Comparison of ENCODE assay signal across 16 mouse cellular contexts in the genomic region with DNA sequence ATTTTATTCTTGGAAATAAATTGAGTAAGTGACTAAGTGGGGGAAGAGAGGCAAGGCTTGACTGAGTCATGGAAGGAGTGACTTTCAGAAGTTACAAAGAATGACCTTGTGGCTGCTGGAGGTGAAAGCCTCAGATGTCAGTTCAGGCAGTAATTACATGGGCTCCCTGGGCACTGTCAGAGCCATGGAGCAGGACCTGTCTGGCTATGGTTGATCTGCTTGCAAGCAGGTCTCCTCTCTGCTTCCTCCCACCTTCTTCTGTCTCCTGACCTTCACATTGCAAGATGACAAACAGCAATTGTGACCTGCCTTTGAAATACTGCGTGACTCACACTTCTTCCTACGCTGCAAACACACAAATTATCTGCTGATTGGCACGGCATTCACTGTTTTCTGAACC.
A peak's percentile ranks its signal among the peaks of the same experiment; 100 is the strongest.
DNase-seq lines count a peak whose midpoint lies in the region; ATAC-seq and TF ChIP-seq lines count a peak whose summit lies in the region.
"Had no signal": no experiment of that assay in that cellular context is flagged by ENCODE, and none has a peak within 500 bp of the region (broad histone marks: within the 10 kb centered on the region; RNA-seq: fewer than 3 reads in every experiment).

No protein-coding gene starts in this region.

- no peaks in the 10 kb centered on the region for H3K36me3 ChIP-seq in splenic B cell, adult 2 months (ENCODE audit: control insufficient read depth, insufficient read depth, low read length, poor library complexity, severe bottlenecking)
- H3K36me3 ChIP-seq in stomach, postnatal 0 days (ENCODE audit: control insufficient read depth, insufficient read depth, low read length), result no peaks in the 10 kb centered on the region
- H3K36me3 ChIP-seq: intestine, embryonic 15.5 days had no signal

- TF ChIP-seq CTCF in layer of hippocampus, adult 2 months (conservative IDR thresholded peaks at IDR 0.05), result no peak
- TF ChIP-seq CTCF in gastrocnemius, adult 2 months (IDR thresholded peaks at IDR 0.05), result no peak
- TF ChIP-seq CTCF in stomach, postnatal 0 days (IDR thresholded peaks at IDR 0.05; ENCODE audit: low read depth), result no peak

- no peaks in the 10 kb centered on the region for H3K4me1 ChIP-seq in stomach, postnatal 0 days (replicated peaks; ENCODE audit: control insufficient read depth, insufficient read depth)
- H3K4me1 ChIP-seq: intestine, embryonic 15.5 days had no signal

- H3K4me2 ChIP-seq in stomach, postnatal 0 days (replicated peaks; ENCODE audit: low read depth), result no peak overlapping the region
- H3K4me2 ChIP-seq: intestine, embryonic 15.5 days had no signal

- no peak overlapping the region for H3K4me3 ChIP-seq in layer of hippocampus, adult 2 months
- no peak overlapping the region for H3K4me3 ChIP-seq in gastrocnemius, adult 2 months
- no peak overlapping the region for H3K4me3 ChIP-seq in stomach, postnatal 0 days (ENCODE audit: low read depth, low read length)
- H3K4me3 ChIP-seq: intestine, embryonic 15.5 days had no signal

- ATAC-seq in stomach, postnatal 0 days (ENCODE audit: low FRiP score, low TSS enrichment), result no peak
- ATAC-seq: intestine, embryonic 15.5 days; lung, postnatal 0 days had no signal

- H3K27me3 ChIP-seq in splenic B cell, adult 2 months (ENCODE audit: control insufficient read depth, insufficient read depth, low read length, poor library complexity, severe bottlenecking), result no peaks in the 10 kb centered on the region
- H3K27me3 ChIP-seq in stomach, postnatal 0 days (ENCODE audit: control insufficient read depth, insufficient read depth, low read length), result no peaks in the 10 kb centered on the region

- H3K9me3 ChIP-seq in stomach, postnatal 0 days (ENCODE audit: control insufficient read depth, low read length), result no peaks in the 10 kb centered on the region
- H3K9me3 ChIP-seq: intestine, embryonic 15.5 days had no signal

- no peak overlapping the region for H3K9ac ChIP-seq in stomach, postnatal 0 days (ENCODE audit: low read length)
- H3K9ac ChIP-seq: intestine, embryonic 15.5 days; liver, embryonic 14.5 days had no signal

- H3K27ac ChIP-seq in layer of hippocampus, adult 2 months, result peak overlapping the region; percentile 68
- H3K27ac ChIP-seq in gastrocnemius, adult 2 months, result no peak overlapping the region
- no peak overlapping the region for H3K27ac ChIP-seq in stomach, postnatal 0 days (replicated peaks)
- H3K27ac ChIP-seq: intestine, embryonic 15.5 days; liver, embryonic 14.5 days had no signal

- 46% methylated on average over 3 of the region's 3 CpGs for WGBS in stomach, postnatal 0 days

- no peak for TF ChIP-seq EP300 in stomach, postnatal 0 days (optimal IDR thresholded peaks at IDR 0.05)

- intact Hi-C loops in gastrocnemius, adult 2 months (cut with DNase I), result loop anchor here (10.0 kb wide), 1 partner anchor 435 kb away; no protein-coding TSS in a partner anchor

- DNase-seq in adrenal gland, adult (ENCODE audit: inconsistent age in 2 of 2, low spot score in 1 of 2), result peak; percentile 75 to 94
- DNase-seq in adrenal gland, postnatal 25 days, result no peak
- no peak for DNase-seq in layer of hippocampus, adult 2 months (ENCODE audit: low spot score in 2 of 2)
- no peak for DNase-seq in layer of hippocampus, adult 9-11 months
- peak; percentile 79 for DNase-seq in brain, adult 2 months (ENCODE audit: low read depth, low spot score)
- DNase-seq in splenic B cell, adult 2 months (ENCODE audit: low read depth, low spot score), result peak; percentile 11
- no peak for DNase-seq in gastrocnemius, adult 2 months
- DNase-seq in stomach, postnatal 0 days (ENCODE audit: low spot score), result no peak
- DNase-seq: B cell, adult 2 months; cerebellum, adult 9-11 months; embryo, embryonic 11 days; right cerebral cortex, adult 18-20 months; thymus, postnatal 36 days had no signal

Comparison
In these comparisons a context has a peak if more than half of its experiments do, and no peak if none do; other contexts are left out.
1. DNase-seq: peak in adrenal gland, adult (2 of 2), brain, adult 2 months (single experiment) and splenic B cell, adult 2 months (single experiment); none in adrenal gland, postnatal 25 days (single experiment), layer of hippocampus, adult 2 months (0 of 2), layer of hippocampus, adult 9-11 months (single experiment), gastrocnemius, adult 2 months (single experiment) and stomach, postnatal 0 days (single experiment).